Comparison of ENCODE assay signal across 9 mouse cellular contexts in the genomic region with DNA sequence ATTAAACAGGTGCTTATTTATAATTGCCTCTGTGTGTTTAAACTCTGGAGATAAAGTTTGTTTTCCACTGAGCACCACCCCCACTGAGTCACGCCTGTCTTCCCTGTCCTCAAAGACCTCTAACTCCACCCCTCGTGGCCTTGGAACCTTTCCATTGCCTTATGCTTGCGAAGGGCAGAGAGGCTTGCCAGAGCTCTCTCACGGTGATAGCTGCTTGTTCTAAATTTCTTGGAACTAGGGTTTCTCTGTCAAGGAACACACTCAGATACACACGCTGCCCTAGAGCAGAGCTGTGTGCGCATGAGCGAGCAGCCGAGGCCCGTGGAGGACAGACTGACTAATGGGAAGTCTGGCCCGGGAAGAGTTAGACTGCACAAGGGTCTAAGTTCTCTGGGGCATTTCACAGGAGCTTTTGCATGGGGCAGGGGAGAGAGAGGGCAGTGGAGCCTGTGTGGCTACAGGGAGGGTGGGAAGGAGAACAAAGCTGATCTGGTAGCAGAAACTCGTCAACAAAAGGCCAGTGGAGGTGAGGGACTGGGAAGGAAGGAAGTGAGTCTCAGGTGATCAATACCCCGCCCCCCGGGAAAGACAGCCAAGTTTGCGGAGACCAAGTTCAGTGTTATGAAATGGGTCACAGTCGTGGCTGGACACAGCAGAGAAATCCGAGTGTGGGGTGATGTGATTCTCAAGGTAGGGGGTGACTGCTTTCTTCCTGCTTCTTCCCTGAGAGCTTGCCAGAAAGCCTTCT. TPM values are rescaled to one million over a fixed set of nuclear protein-coding genes. Genes with fewer than 3 reads are reported as not detected.
DNase-seq lines count a peak whose midpoint lies in the region; ATAC-seq and TF ChIP-seq lines count a peak whose summit lies in the region.
"Had no signal": no experiment of that assay in that cellular context is flagged by ENCODE, and none has a peak within 500 bp of the region (broad histone marks: within the 10 kb centered on the region; RNA-seq: fewer than 3 reads in every experiment).

No protein-coding gene starts in this region.

- WGBS in bone marrow, adult 2 months, result 7% methylated on average over 16 of the region's 16 CpGs
- 53% methylated on average over 16 of the region's 16 CpGs for WGBS in heart, embryonic 10.5 days
- 40% methylated on average over 16 of the region's 16 CpGs for WGBS in stomach, embryonic 15.5 days

- TF ChIP-seq CTCF in bone marrow, adult 2 months (IDR thresholded peaks at IDR 0.05; ENCODE audit: control insufficient read depth, insufficient read depth, low read length), result no peak

- peak; percentile 27 to 28 for DNase-seq in spleen, postnatal 36 days (ENCODE audit: low spot score in 2 of 2)
- no peak for DNase-seq in spleen, adult 18-20 months
- no peak for DNase-seq in heart, embryonic 10.5 days (ENCODE audit: low spot score)
- peak; percentile 85 for DNase-seq in kidney, postnatal 14 days

- H3K9me3 ChIP-seq in heart, embryonic 10.5 days, result no peaks in the 10 kb centered on the region
- no peaks in the 10 kb centered on the region for H3K9me3 ChIP-seq in stomach, embryonic 15.5 days

- no peaks in the 10 kb centered on the region for H3K4me1 ChIP-seq in bone marrow, adult 2 months (ENCODE audit: control insufficient read depth, insufficient read depth, low read length)
- H3K4me1 ChIP-seq in heart, embryonic 10.5 days, result peaks cover 25% of the 10 kb centered on the region
- H3K4me1 ChIP-seq in stomach, embryonic 15.5 days, result peaks cover 11% of the 10 kb centered on the region

- H3K9ac ChIP-seq in stomach, embryonic 15.5 days, result no peak overlapping the region

- peak overlapping the region; percentile 5 for H3K4me3 ChIP-seq in bone marrow, adult 2 months (replicated peaks; ENCODE audit: control insufficient read depth, low read depth, low read length)
- H3K4me3 ChIP-seq in heart, embryonic 10.5 days, result no peak overlapping the region
- no peak overlapping the region for H3K4me3 ChIP-seq in stomach, embryonic 15.5 days (replicated peaks)
- H3K4me3 ChIP-seq: erythroblast, embryonic 14.5 days had no signal

- peak overlapping the region; percentile 1; the same call in 1 of the 2 replicates for H3K4me2 ChIP-seq in stomach, embryonic 15.5 days

- no peaks in the 10 kb centered on the region for H3K27me3 ChIP-seq in heart, embryonic 10.5 days (ENCODE audit: insufficient read depth, poor library complexity, severe bottlenecking)
- H3K27me3 ChIP-seq in stomach, embryonic 15.5 days (replicated peaks), result no peaks in the 10 kb centered on the region

- no peak for TF ChIP-seq POLR2A in bone marrow, adult 2 months (IDR thresholded peaks at IDR 0.05; ENCODE audit: borderline replicate concordance, control insufficient read depth, low read depth, low read length)

- peak; percentile 63 for ATAC-seq in stomach, embryonic 15.5 days (ENCODE audit: insufficient read depth, low FRiP score, low read depth)
- no peak for ATAC-seq in monocyte, adult 5-6 weeks (replicated peaks; ENCODE audit: insufficient number of reproducible peaks, low FRiP score, low TSS enrichment, poor library complexity, severe bottlenecking)
- ATAC-seq in frontal cortex, adult (ENCODE audit: low TSS enrichment), result no peak

- H3K36me3 ChIP-seq in heart, embryonic 10.5 days, result no peaks in the 10 kb centered on the region
- H3K36me3 ChIP-seq in stomach, embryonic 15.5 days, result no peaks in the 10 kb centered on the region

- peak overlapping the region; percentile 29 for H3K27ac ChIP-seq in bone marrow, adult 2 months (ENCODE audit: control insufficient read depth, insufficient read depth, low read depth, low read length, poor library complexity)
- peak overlapping the region; percentile 63; the same call in 1 of the 2 replicates for H3K27ac ChIP-seq in heart, embryonic 10.5 days
- H3K27ac ChIP-seq in stomach, embryonic 15.5 days, result peak overlapping the region; percentile 63

RNA-seq across cellular contexts. Expression of gene Zfp622, which starts 51.1 kb away (rescaled TPM):
- 24.1 and 54.0 TPM in 2 replicates for polyA plus RNA-seq in bone marrow, adult 2 months (2011; ENCODE audit: insufficient read depth, insufficient read length, low replicate concordance, missing spikeins)
- 19.3 and 31.0 TPM in 2 replicates for polyA plus RNA-seq in heart, embryonic 10.5 days (2016; fragmentation: Nextera tagmentation; extraction: Ambion mirVana)
- 31.6 and 36.0 TPM in 2 replicates for polyA plus RNA-seq in stomach, embryonic 15.5 days (2015; fragmentation: Nextera tagmentation; extraction: Ambion mirVana)
- total RNA-seq in monocyte, adult 5-6 weeks (2017), result 162 to 234 TPM (median 165 TPM) in 3 replicates

Comparison
In these comparisons a context has a peak if more than half of its experiments do, and no peak if none do; other contexts are left out.
1. DNase-seq: peak in spleen, postnatal 36 days (2 of 2) and kidney, postnatal 14 days (single experiment); none in spleen, adult 18-20 months (0 of 2) and heart, embryonic 10.5 days (single experiment).
2. Peak in every context shown above with its lines, with median percentiles within 50 percentile points of each other: H3K27ac ChIP-seq.